Mouse (Mus musculus) embryo, embryonic 11 days (tissue): ENCODE data around the gene Defb13.
"Not testable (repeated sequence)": the region's sequence is repeated elsewhere in the genome, so short reads cannot be mapped to it uniquely, and the experiment has no call there.

Experiments used
- DNase-seq: peaks from one replicate; pipeline ENCODE4 v3.0.0-alpha.2; 2015

Gene Defb13

GRCm38 (mm10) chr8:21946462-21946861 is at the start of gene Defb13:
TSS of gene Defb13 (plus strand) at chr8:21946762.
- no peak for DNase-seq

GRCm38 (mm10) chr8:21906290-21906689 is 40.3 kb upstream of the Defb13 start, which contains the start of gene Defb11:
TSS of gene Defb11 (minus strand) at chr8:21906412.
- not testable (repeated sequence) for DNase-seq

GRCm38 (mm10) chr8:21911931-21912330 is 34.6 kb upstream of the Defb13 start:
- DNase-seq: no peak

- DNase-seq: no peak
Measured at GRCm38 (mm10) chr8:21912554-21912953, 34.0 kb upstream of the Defb13 start.

GRCm38 (mm10) chr8:21915625-21916024 is 30.9 kb upstream of the Defb13 start:
- no peak for DNase-seq

- not testable (repeated sequence) for DNase-seq
Measured at GRCm38 (mm10) chr8:21930754-21931153, 15.8 kb upstream of the Defb13 start.

GRCm38 (mm10) chr8:21932610-21933009 is 14.0 kb upstream of the Defb13 start, which contains the start of gene Defb15:
TSS of gene Defb15 (minus strand) at chr8:21932710.
- no peak for DNase-seq

GRCm38 (mm10) chr8:21938052-21938451 is 8.5 kb upstream of the Defb13 start, which contains the start of gene Defb35:
TSS of gene Defb35 (plus strand) at chr8:21938352.
- not testable (repeated sequence) for DNase-seq

- DNase-seq: no peak
Measured at GRCm38 (mm10) chr8:21947311-21948017, 902 bp downstream of the Defb13 start.

GRCm38 (mm10) chr8:21955321-21955720 is 8.8 kb downstream of the Defb13 start:
- DNase-seq: peak; percentile 59

GRCm38 (mm10) chr8:21956336-21956735 is 9.8 kb downstream of the Defb13 start:
- no peak for DNase-seq

- DNase-seq: no peak
Measured at GRCm38 (mm10) chr8:21958414-21958813, 11.9 kb downstream of the Defb13 start, which contains the start of gene Fam90a1a. TSS of gene Fam90a1a (plus strand) at chr8:21958714.

- DNase-seq: no peak
Measured at GRCm38 (mm10) chr8:21966646-21967045, 20.1 kb downstream of the Defb13 start.

GRCm38 (mm10) chr8:21969475-21969874 is 22.9 kb downstream of the Defb13 start, which contains the start of gene Ccdc70:
TSS of gene Ccdc70 (plus strand) at chr8:21969775.
- DNase-seq: no peak

- no peak for DNase-seq
Measured at GRCm38 (mm10) chr8:21978193-21978592, 31.6 kb downstream of the Defb13 start.

- DNase-seq: peak; percentile 14
Measured at GRCm38 (mm10) chr8:21981664-21982337, 35.2 kb downstream of the Defb13 start.

- peak; percentile 61 for DNase-seq
Measured at GRCm38 (mm10) chr8:21992184-21992583, 45.6 kb downstream of the Defb13 start.

- DNase-seq: peak; percentile 49
Measured at GRCm38 (mm10) chr8:21995181-21995580, 48.6 kb downstream of the Defb13 start.
